Mouse (Mus musculus) hematopoietic stem cell, adult 5-6 weeks (primary cell): ENCODE data around the gene Pfdn6. TPM values are rescaled to one million over a fixed set of nuclear protein-coding genes. Genes with fewer than 3 reads are reported as not detected.
A peak's percentile ranks its signal among the peaks of the same experiment; 100 is the strongest.
"Not testable (repeated sequence)": the region's sequence is repeated elsewhere in the genome, so short reads cannot be mapped to it uniquely, and the experiment has no call there.

Experiments
- ATAC-seq, 2 experiments: fragments of 125-278 bp in 1 of 2; replicated peaks in 1 of 2; 2 replicates each; pipeline ENCODE4 v1.8.0; 2016 to 2017; ENCODE audit warnings: inconsistent platforms in 2 of 2, mild to moderate bottlenecking in 2 of 2, moderate number of reproducible peaks in 2 of 2, low read depth in 1 of 2, moderate TSS enrichment in 1 of 2; ENCODE audit not compliant: low FRiP score in 2 of 2, poor library complexity in 2 of 2, severe bottlenecking in 2 of 2, insufficient read depth in 1 of 2, low TSS enrichment in 1 of 2
- total RNA-seq: library from RNA; stranded (forward); fragments of 172-1452, 232-1000 nt; gene quantifications from 2 replicates; pipeline ENCODE4 v1.2.3, GENCODE M21; 2017

Pfdn6 gene
- total RNA-seq, 1 experiment from 2014 or later, result 115 TPM

- not testable (repeated sequence) for ATAC-seq
Observed at GRCm38 (mm10) chr17:33891892-33892291, 48.3 kb downstream of the Pfdn6 start.

- no peak for ATAC-seq
Observed at GRCm38 (mm10) chr17:33891357-33891756, 48.8 kb downstream of the Pfdn6 start.

- ATAC-seq, result peak; percentile 99
Observed at GRCm38 (mm10) chr17:33890533-33891059, 49.5 kb downstream of the Pfdn6 start, which contains the start of gene Kifc1. Gene Kifc1 (minus strand): TSS chr17:33890661.

GRCm38 (mm10) chr17:33889941-33890532, 50.1 kb downstream of the Pfdn6 start:
- ATAC-seq, result not testable (repeated sequence)

Other genes with a start within 250 kb of the Pfdn6 start
- 20.5 and 28.7 TPM in 2 replicates for gene March2, start 221.7 kb downstream of the Pfdn6 start, total RNA-seq
- 31.6 and 49.3 TPM in 2 replicates for gene Rab11b, start 179.8 kb downstream of the Pfdn6 start, total RNA-seq
- 5.6 and 6.6 TPM in 2 replicates for gene Angptl4, start 158.5 kb downstream of the Pfdn6 start, total RNA-seq
- 7.6 and 12.8 TPM in 2 replicates for gene Kank3, start 129.8 kb downstream of the Pfdn6 start, total RNA-seq
- 2,029 and 3,129 TPM in 2 replicates for gene Rps28, start 115.8 kb downstream of the Pfdn6 start, total RNA-seq
- 123 and 126 TPM in 2 replicates for gene Ndufa7, start 115.8 kb downstream of the Pfdn6 start, total RNA-seq
- gene Cd320, start 97.3 kb downstream of the Pfdn6 start, total RNA-seq, result 11.3 and 22.1 TPM in 2 replicates
- gene Gm7029, start 66.5 kb downstream of the Pfdn6 start, total RNA-seq, result not detected in 2 replicates
- gene Kifc1, start 49.7 kb downstream of the Pfdn6 start, total RNA-seq, result 24.7 and 37.6 TPM in 2 replicates
- 3.3 and 4.4 TPM in 2 replicates for gene Platr17, start 35.2 kb downstream of the Pfdn6 start, total RNA-seq
- 26.5 and 27.7 TPM in 2 replicates for gene Daxx, start 30.9 kb downstream of the Pfdn6 start, total RNA-seq
- 71.1 and 79.8 TPM in 2 replicates for gene Tapbp, start 24.4 kb downstream of the Pfdn6 start, total RNA-seq
- 20.4 and 21.4 TPM in 2 replicates for gene Zbtb22, start 24.4 kb downstream of the Pfdn6 start, total RNA-seq
- gene Rgl2, start 10.8 kb downstream of the Pfdn6 start, total RNA-seq, result 36.6 and 57.1 TPM in 2 replicates
- gene Wdr46, start 317 bp upstream of the Pfdn6 start, total RNA-seq, result 34.8 and 57.1 TPM in 2 replicates
- gene B3galt4, start 11.1 kb upstream of the Pfdn6 start, total RNA-seq, result 3.1 and 7.3 TPM in 2 replicates
- gene Vps52, start 15.5 kb upstream of the Pfdn6 start, total RNA-seq, result 18.1 and 19.1 TPM in 2 replicates
- gene Rps18, start 15.7 kb upstream of the Pfdn6 start, total RNA-seq, result 1,150 and 1,883 TPM in 2 replicates
- gene H2-K1, start 60.0 kb upstream of the Pfdn6 start, total RNA-seq, result 1,467 and 1,957 TPM in 2 replicates
- gene Ring1, start 84.3 kb upstream of the Pfdn6 start, total RNA-seq, result 10.6 and 15.7 TPM in 2 replicates
- 81.8 and 89.3 TPM in 2 replicates for gene H2-Ke6, start 87.7 kb upstream of the Pfdn6 start, total RNA-seq
- gene Slc39a7, start 91.3 kb upstream of the Pfdn6 start, total RNA-seq, result 60.8 and 96.9 TPM in 2 replicates
- 41.2 and 51.3 TPM in 2 replicates for gene Rxrb, start 91.5 kb upstream of the Pfdn6 start, total RNA-seq
- gene Col11a2, start 99.1 kb upstream of the Pfdn6 start, total RNA-seq, result 2.4 and 2.9 TPM in 2 replicates
- gene H2-Oa, start 152.0 kb upstream of the Pfdn6 start, total RNA-seq, result 9.2 and 16.9 TPM in 2 replicates
- gene H2-DMa, start 179.2 kb upstream of the Pfdn6 start, total RNA-seq, result 88.1 and 135 TPM in 2 replicates
- gene Brd2, start 182.3 kb upstream of the Pfdn6 start, total RNA-seq, result 348 and 418 TPM in 2 replicates
- gene H2-DMb2, start 203.0 kb upstream of the Pfdn6 start, total RNA-seq, result 4.6 and 6.4 TPM in 2 replicates
- gene H2-DMb1, start 212.7 kb upstream of the Pfdn6 start, total RNA-seq, result 51.5 and 55.9 TPM in 2 replicates
- gene Tap1, start 247.2 kb upstream of the Pfdn6 start, total RNA-seq, result 130 and 164 TPM in 2 replicates
- gene Psmb9, start 247.4 kb upstream of the Pfdn6 start, total RNA-seq, result 124 and 169 TPM in 2 replicates